Mouse (Mus musculus): Measurements from ENCODE around the gene Irak3. TPM values are rescaled to one million over a fixed set of nuclear protein-coding genes. Genes with fewer than 3 reads are reported as not detected.

The Irak3 gene
- polyA plus RNA-seq, 1 experiment, result 0.26 TPM

DNA sequence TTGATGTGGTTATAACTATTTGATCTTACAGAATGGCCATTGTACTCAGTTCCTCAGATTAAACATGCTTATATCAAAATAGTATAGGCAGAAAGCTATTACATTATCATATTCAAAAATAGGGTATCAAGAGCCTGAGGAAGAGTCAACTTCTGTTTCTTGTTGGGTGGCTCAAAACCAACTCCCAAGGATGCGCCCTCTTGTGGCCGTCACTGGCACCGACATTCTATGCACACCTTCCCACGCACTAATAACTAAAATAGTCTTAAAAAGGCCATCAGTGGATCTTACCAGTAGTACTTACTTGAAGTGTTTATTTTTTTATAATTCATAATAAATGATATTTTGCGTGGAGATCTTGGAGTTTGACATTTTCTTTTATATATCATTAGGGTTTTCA, 29.8 kb upstream of the Irak3 start:
- no peak overlapping the region for H3K4me3 ChIP-seq
- H3K36me3 ChIP-seq (ENCODE audit: control insufficient read depth, insufficient read depth), result peaks cover 32% of the 10 kb centered on the region
- no peaks in the 10 kb centered on the region for H3K27me3 ChIP-seq (ENCODE audit: control insufficient read depth, insufficient read depth, insufficient read length)
- H3K79me2 ChIP-seq (ENCODE audit: control insufficient read depth, insufficient read depth), result peaks cover 30% of the 10 kb centered on the region
- H3ac ChIP-seq (ENCODE audit: control insufficient read depth, insufficient read length), result no peak overlapping the region
- no peak for TF ChIP-seq CEBPB (IDR thresholded peaks at IDR 0.05; ENCODE audit: insufficient read depth, poor library complexity, severe bottlenecking)
- no peak for TF ChIP-seq REST (IDR thresholded peaks at IDR 0.05; ENCODE audit: insufficient read depth, insufficient read length)
- TF ChIP-seq MYOG (IDR thresholded peaks at IDR 0.05; ENCODE audit: control insufficient read depth in 1 of 3, insufficient read depth in 1 of 3, insufficient read length in 2 of 3, low read depth in 2 of 3), result no peak
- no peak for TF ChIP-seq E2F4 (IDR thresholded peaks at IDR 0.05; ENCODE audit: insufficient read depth)
- TF ChIP-seq MAX (IDR thresholded peaks at IDR 0.05; ENCODE audit: low read depth), result no peak
- TF ChIP-seq POLR2A (IDR thresholded peaks at IDR 0.05; ENCODE audit: insufficient read length, low read depth), result no peak
- no peak for TF ChIP-seq SRF (IDR thresholded peaks at IDR 0.05; ENCODE audit: control insufficient read depth, insufficient read length, low read depth)
- TF ChIP-seq TCF3 (IDR thresholded peaks at IDR 0.05; ENCODE audit: insufficient read length, low read depth), result no peak
- no peak for TF ChIP-seq USF1 (IDR thresholded peaks at IDR 0.05; ENCODE audit: low read depth)
- no peak for TF ChIP-seq MYOD1 (IDR thresholded peaks at IDR 0.05; ENCODE audit: control insufficient read depth in 1 of 3, insufficient read length in 2 of 3, low read depth in 2 of 3)
- TF ChIP-seq TCF12 (IDR thresholded peaks at IDR 0.05; ENCODE audit: insufficient read depth, poor library complexity, severe bottlenecking), result no peak
- TF ChIP-seq POLR2AphosphoS2 (IDR thresholded peaks at IDR 0.05; ENCODE audit: insufficient read length, low read depth), result no peak
- H3K4me2 ChIP-seq (ENCODE audit: low read depth), result no peak overlapping the region

DNA sequence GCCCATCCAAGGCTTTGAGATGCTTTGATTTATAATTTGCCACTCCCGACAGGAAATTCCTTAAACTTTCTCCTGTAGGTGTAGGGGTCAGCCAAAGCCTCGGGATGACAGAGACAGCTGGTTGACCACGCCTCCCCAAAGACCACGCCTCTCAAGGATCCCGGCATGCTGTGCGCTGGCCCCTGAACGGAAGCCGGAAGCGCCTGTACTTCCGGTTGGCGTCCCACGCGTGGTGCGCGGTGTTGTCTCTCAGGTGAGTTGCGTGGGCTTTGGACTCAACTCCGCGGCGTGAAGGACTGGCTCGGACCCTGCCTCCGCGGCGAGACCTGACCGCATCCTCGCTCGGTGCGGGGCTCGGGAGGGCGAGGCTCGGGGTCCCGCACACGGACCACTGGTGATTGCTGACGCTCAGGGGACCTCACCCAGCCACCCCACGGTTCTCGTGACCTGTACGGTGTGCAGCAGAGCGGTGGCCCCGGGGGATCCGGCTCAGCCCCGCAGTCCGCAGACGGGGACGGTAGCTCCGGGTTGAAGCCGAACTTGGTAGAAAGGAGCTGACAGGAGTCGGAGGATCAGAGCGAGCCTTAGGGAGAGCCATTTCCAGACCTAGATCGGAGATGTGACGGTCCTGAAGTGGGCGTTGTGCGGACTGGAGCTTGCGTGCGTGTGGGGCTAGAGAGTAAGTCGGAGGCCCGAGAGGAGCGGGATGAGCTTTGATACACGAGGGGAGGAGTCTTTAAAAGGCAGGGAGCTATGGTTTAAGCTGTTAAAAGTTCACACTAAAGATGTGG, 25.1 kb upstream of the Irak3 start, which contains the start of gene Llph:
Gene Llph, plus strand, starts transcription at position 200 of the 791 bp plus-strand sequence.
- Histone ChIP-seq H3ac (ENCODE audit: control insufficient read depth, insufficient read length) (peak within 1 kb of the TSS; percentile 56), H3K36me3 (ENCODE audit: control insufficient read depth, insufficient read depth) (peaks cover 20% of the 10 kb centered on the region)
- TF ChIP-seq MYOD1 (IDR thresholded peaks at IDR 0.05; ENCODE audit: control insufficient read depth in 1 of 3, insufficient read length in 2 of 3, low read depth in 2 of 3), result peak; percentile 28 to 84 (median 75)
- TF ChIP-seq POLR2AphosphoS2 (IDR thresholded peaks at IDR 0.05; ENCODE audit: insufficient read length, low read depth), result peak; percentile 97
- TF ChIP-seq USF1 (IDR thresholded peaks at IDR 0.05; ENCODE audit: low read depth), result no peak
- peak; percentile 52 for TF ChIP-seq MAX (IDR thresholded peaks at IDR 0.05; ENCODE audit: low read depth)
- peak; percentile 27 for TF ChIP-seq TCF12 (IDR thresholded peaks at IDR 0.05; ENCODE audit: insufficient read depth, poor library complexity, severe bottlenecking)
- TF ChIP-seq TCF3 (IDR thresholded peaks at IDR 0.05; ENCODE audit: insufficient read length, low read depth), result no peak
- TF ChIP-seq POLR2A (IDR thresholded peaks at IDR 0.05; ENCODE audit: insufficient read length, low read depth), result peak; percentile 93
- TF ChIP-seq E2F4 (IDR thresholded peaks at IDR 0.05; ENCODE audit: insufficient read depth), result no peak
- no peak for TF ChIP-seq CEBPB (IDR thresholded peaks at IDR 0.05; ENCODE audit: insufficient read depth, poor library complexity, severe bottlenecking)
- TF ChIP-seq MYOG (IDR thresholded peaks at IDR 0.05; ENCODE audit: control insufficient read depth in 1 of 3, insufficient read depth in 1 of 3, insufficient read length in 2 of 3, low read depth in 2 of 3), result peak in 2 of 3 experiments; percentile 43 to 80
- TF ChIP-seq SRF (IDR thresholded peaks at IDR 0.05; ENCODE audit: control insufficient read depth, insufficient read length, low read depth), result no peak
- TF ChIP-seq REST (IDR thresholded peaks at IDR 0.05; ENCODE audit: insufficient read depth, insufficient read length), result no peak

DNA sequence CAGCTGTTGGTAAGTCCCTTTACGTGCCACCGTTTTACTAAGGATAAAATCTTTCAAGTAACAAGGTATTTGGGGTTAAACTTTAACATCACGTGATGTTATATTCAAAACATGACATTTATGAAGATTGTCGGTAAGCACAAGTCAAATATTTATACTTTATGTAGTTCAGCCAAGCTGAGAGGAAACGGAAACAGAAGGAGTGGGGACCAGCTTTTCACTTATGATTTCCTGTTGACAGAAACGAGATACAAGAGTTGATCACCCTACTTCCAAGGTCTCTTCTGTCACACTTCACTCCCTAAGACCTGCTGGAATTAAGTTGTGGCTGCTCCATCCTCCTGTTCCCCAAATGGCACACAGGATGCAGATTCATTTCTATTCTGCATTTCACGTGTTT, 18.8 kb upstream of the Irak3 start:
- Histone ChIP-seq H3K79me2 (ENCODE audit: control insufficient read depth, insufficient read depth) (no peaks in the 10 kb centered on the region), H3K4me2 (ENCODE audit: low read depth) (no peak overlapping the region), H3K27me3 (ENCODE audit: control insufficient read depth, insufficient read depth, insufficient read length) (no peaks in the 10 kb centered on the region), H3K4me3 (no peak overlapping the region), H3K36me3 (ENCODE audit: control insufficient read depth, insufficient read depth) (peaks cover 21% of the 10 kb centered on the region), H3ac (ENCODE audit: control insufficient read depth, insufficient read length) (no peak overlapping the region)
- TF ChIP-seq SRF (IDR thresholded peaks at IDR 0.05; ENCODE audit: control insufficient read depth, insufficient read length, low read depth) (no peak), MYOG (IDR thresholded peaks at IDR 0.05; ENCODE audit: control insufficient read depth in 1 of 3, insufficient read depth in 1 of 3, insufficient read length in 2 of 3, low read depth in 2 of 3) (no peak), MAX (IDR thresholded peaks at IDR 0.05; ENCODE audit: low read depth) (no peak), CEBPB (IDR thresholded peaks at IDR 0.05; ENCODE audit: insufficient read depth, poor library complexity, severe bottlenecking) (no peak), E2F4 (IDR thresholded peaks at IDR 0.05; ENCODE audit: insufficient read depth) (no peak), POLR2A (IDR thresholded peaks at IDR 0.05; ENCODE audit: insufficient read length, low read depth) (no peak), TCF3 (IDR thresholded peaks at IDR 0.05; ENCODE audit: insufficient read length, low read depth) (no peak), POLR2AphosphoS2 (IDR thresholded peaks at IDR 0.05; ENCODE audit: insufficient read length, low read depth) (no peak), USF1 (IDR thresholded peaks at IDR 0.05; ENCODE audit: low read depth) (no peak), TCF12 (IDR thresholded peaks at IDR 0.05; ENCODE audit: insufficient read depth, poor library complexity, severe bottlenecking) (no peak)

More for the DNA sequence above, 25.1 kb upstream of the Irak3 start, which contains the start of gene Llph:
- H3K79me2 ChIP-seq (ENCODE audit: control insufficient read depth, insufficient read depth), result peaks cover 30% of the 10 kb centered on the region
- peak within 1 kb of the TSS; percentile 95 for H3K4me3 ChIP-seq
- peak within 1 kb of the TSS; percentile 84 for H3K4me2 ChIP-seq (ENCODE audit: low read depth)
- no peaks in the 10 kb centered on the region for H3K27me3 ChIP-seq (ENCODE audit: control insufficient read depth, insufficient read depth, insufficient read length)

DNA sequence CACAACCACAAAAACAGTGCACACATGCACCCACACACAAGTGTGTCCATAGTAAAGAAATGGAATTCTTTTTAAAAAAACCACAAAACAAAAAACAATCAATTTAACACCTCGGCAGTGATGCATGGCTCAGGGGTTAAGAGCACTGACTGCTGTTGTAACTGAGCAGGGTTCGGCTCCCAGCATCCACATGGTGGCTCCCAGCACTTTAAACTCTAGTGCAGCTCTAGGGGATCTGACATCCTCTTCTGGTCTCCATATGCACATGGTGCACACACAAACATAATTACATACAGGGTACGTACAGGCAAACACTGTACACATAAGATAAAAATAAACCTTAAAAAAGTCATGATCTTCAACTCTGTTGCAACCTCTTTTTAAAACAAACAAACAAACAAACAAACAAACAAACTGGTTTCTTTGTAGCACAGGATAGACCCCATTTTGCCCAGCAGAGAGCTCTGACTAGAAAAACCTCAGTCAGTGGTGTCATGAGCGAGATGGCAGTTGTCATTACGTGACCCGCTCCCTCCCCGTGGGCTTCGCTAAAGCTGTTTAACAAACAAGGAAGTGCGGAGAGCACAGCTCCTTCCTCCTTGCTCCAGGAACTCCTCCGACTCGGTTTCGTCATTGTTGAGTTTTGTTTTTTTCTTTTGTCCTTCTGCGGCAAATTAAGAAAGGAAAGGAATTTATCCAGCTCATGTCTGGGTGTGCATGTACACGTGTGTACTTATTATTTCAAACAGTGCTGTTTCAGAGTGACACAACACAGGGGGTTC, 17.8 kb upstream of the Irak3 start:
- Histone ChIP-seq H3K27me3 (ENCODE audit: control insufficient read depth, insufficient read depth, insufficient read length) (no peaks in the 10 kb centered on the region), H3K36me3 (ENCODE audit: control insufficient read depth, insufficient read depth) (peaks cover 27% of the 10 kb centered on the region), H3K79me2 (ENCODE audit: control insufficient read depth, insufficient read depth) (no peaks in the 10 kb centered on the region), H3K4me2 (ENCODE audit: low read depth) (no peak overlapping the region), H3ac (ENCODE audit: control insufficient read depth, insufficient read length) (no peak overlapping the region), H3K4me3 (no peak overlapping the region)
- no peak for TF ChIP-seq SRF (IDR thresholded peaks at IDR 0.05; ENCODE audit: control insufficient read depth, insufficient read length, low read depth)
- TF ChIP-seq TCF12 (IDR thresholded peaks at IDR 0.05; ENCODE audit: insufficient read depth, poor library complexity, severe bottlenecking), result no peak
- no peak for TF ChIP-seq REST (IDR thresholded peaks at IDR 0.05; ENCODE audit: insufficient read depth, insufficient read length)
- no peak for TF ChIP-seq MAX (IDR thresholded peaks at IDR 0.05; ENCODE audit: low read depth)
- TF ChIP-seq POLR2AphosphoS2 (IDR thresholded peaks at IDR 0.05; ENCODE audit: insufficient read length, low read depth), result no peak
- TF ChIP-seq CEBPB (IDR thresholded peaks at IDR 0.05; ENCODE audit: insufficient read depth, poor library complexity, severe bottlenecking), result no peak
